Mouse (Mus musculus) kidney, postnatal 36 days (tissue): ENCODE results near the gene Elk1.
A peak's percentile ranks its signal among the peaks of the same experiment; 100 is the strongest.

Experiments
- DNase-seq, 2 experiments: peaks; one replicate each; pipeline ENCODE4 v3.0.0; 2021 to 2022; ENCODE audit warnings: mixed read lengths in 2 of 2

Gene Elk1

GRCm38 (mm10) chrX:20950191-20950880, at the start of gene Elk1:
Gene Elk1, minus strand, starts transcription at chrX:20950608.
- peak; percentile 85 to 89 for DNase-seq

GRCm38 (mm10) chrX:20980901-20981300, 30.5 kb upstream of the Elk1 start:
- no peak for DNase-seq

GRCm38 (mm10) chrX:20961477-20962378, 11.3 kb upstream of the Elk1 start, which contains the start of gene Uxt:
Gene Uxt, minus strand, starts transcription at chrX:20962017.
- DNase-seq: peak; percentile 90 to 92

GRCm38 (mm10) chrX:20946055-20946454, 4.4 kb downstream of the Elk1 start:
- DNase-seq: peak; percentile 45 to 71

GRCm38 (mm10) chrX:20931963-20932362, 18.4 kb downstream of the Elk1 start:
- peak in 1 of 2 experiments; percentile 19 for DNase-seq

- DNase-seq: no peak
Observed at GRCm38 (mm10) chrX:20931364-20931763, 19.0 kb downstream of the Elk1 start, which contains the start of gene Cfp. Gene Cfp, minus strand, starts transcription at chrX:20931555.

GRCm38 (mm10) chrX:20929859-20930258, 20.5 kb downstream of the Elk1 start:
- no peak for DNase-seq

- DNase-seq: no peak
Observed at GRCm38 (mm10) chrX:20924976-20925375, 25.4 kb downstream of the Elk1 start.

GRCm38 (mm10) chrX:20923506-20923905, 26.9 kb downstream of the Elk1 start:
- DNase-seq: no peak

GRCm38 (mm10) chrX:20921366-20921765, 29.0 kb downstream of the Elk1 start:
- no peak for DNase-seq

GRCm38 (mm10) chrX:20920844-20921364, 29.5 kb downstream of the Elk1 start, which contains the start of gene Syn1:
Gene Syn1, minus strand, starts transcription at chrX:20921004.
- DNase-seq: peak; percentile 74 to 80

GRCm38 (mm10) chrX:20920249-20920843, 30.1 kb downstream of the Elk1 start:
- no peak for DNase-seq

GRCm38 (mm10) chrX:20915075-20915474, 35.3 kb downstream of the Elk1 start:
- no peak for DNase-seq

GRCm38 (mm10) chrX:20913726-20914125, 36.7 kb downstream of the Elk1 start:
- no peak for DNase-seq

- no peak for DNase-seq
Observed at GRCm38 (mm10) chrX:20910074-20910473, 40.3 kb downstream of the Elk1 start.
